In genomic region chr4:115737551-115738041, GRCm38 (mm10) we compare ENCODE assay signal across 8 mouse cellular contexts. TPM values are rescaled to one million over a fixed set of nuclear protein-coding genes. Genes with fewer than 3 reads are reported as not detected.
DNase-seq lines count a peak whose midpoint lies in the region; ATAC-seq lines count a peak whose summit lies in the region.

Efcab14 (plus strand) TSS chr4:115737744.

- H3K4me1 ChIP-seq in hindbrain, embryonic 14.5 days (replicated peaks; ENCODE audit: control insufficient read depth, insufficient read depth, low read length) = peaks cover 15% of the 10 kb centered on the region

- H3K9ac ChIP-seq in hindbrain, embryonic 14.5 days = peak within 1 kb of the TSS; percentile 84

- H3K27me3 ChIP-seq in hindbrain, embryonic 14.5 days (ENCODE audit: control insufficient read depth, insufficient read depth, low read length) = no peaks in the 10 kb centered on the region

- DNase-seq in R1 (ENCODE audit: low read depth, low spot score) = peak; percentile 98
- peak; percentile 98 to 99 for DNase-seq in cerebellum, postnatal 25 days
- DNase-seq in frontal cortex, postnatal 25 days (ENCODE audit: low spot score in 2 of 2) = peak; percentile 91 to 96
- peak; percentile 98 for DNase-seq in hindbrain, embryonic 14.5 days (ENCODE audit: low spot score)
- DNase-seq in layer of hippocampus, postnatal 36 days = peak; percentile 98
- peak; percentile 99 for DNase-seq in lung, postnatal 36 days
- peak; percentile 99 for DNase-seq in retina, postnatal 1 day
- peak; percentile 95 to 97 for DNase-seq in urinary bladder, adult 18-20 months (ENCODE audit: low spot score in 2 of 2)

- H3K27ac ChIP-seq in hindbrain, embryonic 14.5 days = peak within 1 kb of the TSS; percentile 83

- H3K36me3 ChIP-seq in hindbrain, embryonic 14.5 days (replicated peaks; ENCODE audit: control insufficient read depth, insufficient read depth) = peaks cover 26% of the 10 kb centered on the region

- ATAC-seq in hindbrain, embryonic 14.5 days (ENCODE audit: low FRiP score) = peak; percentile 100

- H3K4me2 ChIP-seq in hindbrain, embryonic 14.5 days (replicated peaks) = peak within 1 kb of the TSS; percentile 81

- H3K4me3 ChIP-seq in hindbrain, embryonic 14.5 days (replicated peaks; ENCODE audit: low read length) = peak within 1 kb of the TSS; percentile 85

- H3K9me3 ChIP-seq in hindbrain, embryonic 14.5 days (ENCODE audit: control insufficient read depth, low read length) = no peaks in the 10 kb centered on the region

- WGBS in hindbrain, embryonic 14.5 days = under 1% methylated on average over 45 of the region's 45 CpGs

RNA-seq across cellular contexts. Expression of gene Efcab14, which starts in this region (rescaled TPM):
- 23.9 and 25.5 TPM in 2 replicates for polyA plus RNA-seq in hindbrain, embryonic 14.5 days (2014; fragmentation: Nextera tagmentation; extraction: Ambion mirVana)
- total RNA-seq in layer of hippocampus, postnatal 36 days (2021) = 10 to 100 TPM; 46.9 to 53.8 TPM

Comparison
In these comparisons a context has a peak if more than half of its experiments do, and no peak if none do; other contexts are left out.
1. Peak in every context shown above with its lines: DNase-seq, ATAC-seq, H3K4me3 ChIP-seq and H3K27ac ChIP-seq.